Mouse (Mus musculus): Measurements from ENCODE around the gene Ino80. TPM values are rescaled to one million over a fixed set of nuclear protein-coding genes. Genes with fewer than 3 reads are reported as not detected.
A peak's percentile ranks its signal among the peaks of the same experiment; 100 is the strongest.

Ino80 gene
- polyA plus RNA-seq, 1 experiment from 2014 or later, result 4.2 TPM

DNA sequence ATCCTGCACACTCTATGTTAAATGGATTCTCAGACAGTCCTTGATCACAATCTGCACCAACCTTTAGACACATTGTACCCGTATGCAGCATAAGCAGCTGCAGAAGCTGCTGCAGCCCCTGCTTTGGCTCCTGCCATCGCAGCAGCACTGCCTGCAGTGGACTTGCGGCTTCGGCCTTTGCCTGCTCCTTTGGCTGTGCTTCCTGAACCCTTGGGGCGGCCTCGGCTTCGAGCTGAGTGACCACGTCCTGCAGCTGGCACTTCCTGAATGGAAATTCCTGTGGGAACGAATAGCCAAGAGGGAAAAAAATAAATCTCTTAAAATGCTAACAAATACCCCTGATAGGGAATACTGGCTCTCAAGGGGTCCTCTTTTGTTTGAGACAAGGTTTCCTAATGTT, 100.2 kb downstream of the Ino80 start:
- Histone ChIP-seq H3K9ac (replicated peaks) (no peak overlapping the region), H3K36me3 (peaks cover 89% of the 10 kb centered on the region)
- 90% methylated on average over 9 of the region's 9 CpGs for WGBS

DNA sequence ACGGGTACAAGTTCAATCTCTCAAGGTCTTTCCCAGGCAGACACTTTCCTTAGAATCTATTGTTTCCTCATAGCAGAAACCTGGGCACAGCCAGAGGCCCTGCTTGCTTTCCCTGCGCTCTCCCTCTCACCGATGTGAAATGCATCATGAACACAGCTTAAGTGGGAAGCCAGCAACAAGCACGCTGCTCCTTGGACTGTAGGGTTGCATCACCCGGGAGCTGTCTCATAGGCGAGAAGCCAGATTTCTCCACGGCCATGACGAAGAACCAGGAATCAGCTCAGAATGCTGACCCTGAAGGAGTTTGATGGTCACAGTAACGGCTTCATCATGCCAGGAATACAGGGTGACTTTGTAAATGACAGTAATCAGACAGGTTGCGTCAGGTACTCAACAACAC, 107.4 kb downstream of the Ino80 start:
- no peak for ATAC-seq
- Histone ChIP-seq H3K27ac (no peak overlapping the region), H3K4me2 (replicated peaks) (no peak overlapping the region), H3K4me1 (replicated peaks) (no peaks in the 10 kb centered on the region), H3K27me3 (no peaks in the 10 kb centered on the region), H3K9ac (replicated peaks) (no peak overlapping the region), H3K36me3 (peaks cover 69% of the 10 kb centered on the region), H3K9me3 (no peaks in the 10 kb centered on the region), H3K4me3 (replicated peaks) (no peak overlapping the region)
- 97% methylated on average over 10 of the region's 10 CpGs for WGBS

More for the DNA sequence above, 100.2 kb downstream of the Ino80 start:
- no peak for ATAC-seq
- Histone ChIP-seq H3K9me3 (no peaks in the 10 kb centered on the region), H3K4me1 (replicated peaks) (no peaks in the 10 kb centered on the region), H3K4me3 (replicated peaks) (no peak overlapping the region), H3K27me3 (no peaks in the 10 kb centered on the region), H3K27ac (no peak overlapping the region), H3K4me2 (replicated peaks) (no peak overlapping the region)

DNA sequence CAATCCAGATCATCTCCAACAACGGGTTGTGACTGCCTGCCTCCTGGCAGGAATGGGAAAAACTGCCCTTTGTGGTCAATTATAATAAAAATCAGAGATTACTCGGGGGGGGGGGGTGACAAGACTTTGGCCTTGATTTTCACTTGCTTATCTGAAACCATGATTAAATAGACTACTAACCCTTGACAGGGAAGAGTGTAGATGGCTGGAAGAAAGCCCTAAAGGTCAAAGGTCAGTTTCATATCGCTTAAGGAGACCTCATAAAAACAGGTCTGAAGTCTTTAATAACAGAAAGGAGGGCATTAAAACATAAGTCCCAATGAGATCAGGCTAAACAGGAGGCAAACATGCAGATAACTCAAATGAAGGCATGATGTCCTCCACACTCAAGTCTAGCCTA, 110.1 kb downstream of the Ino80 start:
- no peaks in the 10 kb centered on the region for H3K9me3 ChIP-seq
- WGBS, result 81% methylated on average over 3 of the region's 3 CpGs
- H3K4me3 ChIP-seq (replicated peaks), result no peak overlapping the region
- peaks cover 43% of the 10 kb centered on the region for H3K36me3 ChIP-seq
- no peaks in the 10 kb centered on the region for H3K4me1 ChIP-seq (replicated peaks)
- H3K27me3 ChIP-seq, result no peaks in the 10 kb centered on the region
- ATAC-seq, result no peak
- no peak overlapping the region for H3K4me2 ChIP-seq (replicated peaks)
- no peak overlapping the region for H3K27ac ChIP-seq
- no peak overlapping the region for H3K9ac ChIP-seq (replicated peaks)

DNA sequence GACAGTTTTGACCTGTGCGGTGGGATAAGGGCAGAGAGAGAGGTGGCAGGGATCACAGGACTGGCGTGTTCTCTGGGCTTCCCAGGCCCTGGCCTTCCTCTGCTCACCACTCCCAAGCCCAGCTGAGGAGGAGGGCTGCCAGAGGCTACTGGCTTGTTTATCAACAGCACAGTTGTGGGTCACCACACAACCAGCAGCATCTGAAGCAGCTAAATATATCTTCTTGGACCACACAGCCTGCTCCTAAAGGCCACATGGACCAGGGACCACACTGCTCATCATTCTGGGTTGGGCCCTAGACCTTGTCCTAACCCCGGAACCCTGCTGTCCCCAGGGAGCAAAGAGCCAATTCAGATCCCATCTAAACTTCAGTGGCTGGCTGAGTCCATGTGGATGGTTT, 112.5 kb downstream of the Ino80 start:
- no peaks in the 10 kb centered on the region for H3K4me1 ChIP-seq (replicated peaks)
- peaks cover 20% of the 10 kb centered on the region for H3K9me3 ChIP-seq
- H3K9ac ChIP-seq (replicated peaks), result no peak overlapping the region
- H3K4me2 ChIP-seq (replicated peaks), result no peak overlapping the region
- no peaks in the 10 kb centered on the region for H3K27me3 ChIP-seq
- no peak overlapping the region for H3K27ac ChIP-seq
- H3K4me3 ChIP-seq (replicated peaks), result no peak overlapping the region
- H3K36me3 ChIP-seq, result peaks cover 37% of the 10 kb centered on the region
- WGBS, result 86% methylated on average over 3 of the region's 3 CpGs
- ATAC-seq, result no peak

DNA sequence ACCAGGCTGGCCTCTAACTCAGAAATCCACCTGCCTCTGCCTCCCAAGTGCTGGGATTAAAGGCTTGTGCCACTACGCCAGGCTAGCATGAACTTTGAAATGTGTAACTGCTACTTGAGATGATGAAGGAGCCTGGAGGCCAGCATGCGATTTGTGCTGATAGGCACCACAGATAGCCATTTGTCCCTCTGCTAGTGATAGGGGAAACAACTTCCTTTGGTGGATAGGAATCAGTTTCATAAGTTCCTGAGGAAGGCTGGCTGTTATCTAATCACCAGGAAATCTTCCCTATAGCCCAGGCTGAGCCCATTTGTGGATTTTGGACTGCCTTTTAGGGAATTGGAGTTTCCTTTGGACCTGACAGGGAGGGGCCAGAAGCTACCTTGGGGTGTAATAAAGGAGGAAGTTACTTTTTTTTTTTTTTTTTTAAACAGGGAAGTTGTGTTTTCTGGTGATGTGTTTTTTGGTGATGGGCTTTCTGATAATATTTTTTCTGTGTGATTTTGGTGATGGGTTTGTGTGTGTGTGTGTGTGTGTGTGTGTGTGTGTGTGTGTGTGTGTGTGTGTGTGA, 117.7 kb downstream of the Ino80 start:
- no peaks in the 10 kb centered on the region for H3K27me3 ChIP-seq
- no peak overlapping the region for H3K9ac ChIP-seq (replicated peaks)
- WGBS, result 95% methylated on average over 2 of the region's 2 CpGs
- ATAC-seq, result no peak
- H3K4me2 ChIP-seq (replicated peaks), result no peak overlapping the region
- peaks cover 17% of the 10 kb centered on the region; the same call in 1 of the 2 replicates for H3K36me3 ChIP-seq
- no peak overlapping the region for H3K27ac ChIP-seq
- no peak overlapping the region for H3K4me3 ChIP-seq (replicated peaks)
- peaks cover 20% of the 10 kb centered on the region for H3K9me3 ChIP-seq
- H3K4me1 ChIP-seq (replicated peaks), result no peaks in the 10 kb centered on the region

DNA sequence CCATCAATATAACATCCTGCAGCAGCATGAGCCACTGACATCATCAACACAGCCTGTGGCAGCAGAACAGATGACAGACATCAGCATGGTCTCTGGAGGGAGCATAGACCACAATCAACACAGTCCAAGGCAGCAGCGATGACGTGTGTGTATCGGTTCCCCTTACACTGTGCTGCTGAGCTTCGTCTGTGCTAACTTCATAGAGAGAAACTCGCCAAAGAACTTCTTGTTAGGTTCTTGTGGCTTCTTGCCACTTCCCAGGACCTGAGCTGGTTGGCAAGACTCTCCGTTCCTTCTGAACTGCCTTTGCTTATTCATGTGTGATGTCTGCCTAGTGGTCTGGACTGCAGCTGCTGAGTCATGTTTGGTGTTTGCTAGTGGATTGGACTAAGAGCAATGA, 119.2 kb downstream of the Ino80 start:
- Histone ChIP-seq H3K36me3 (peaks cover 22% of the 10 kb centered on the region; the same call in 1 of the 2 replicates), H3K9ac (replicated peaks) (no peak overlapping the region), H3K4me3 (replicated peaks) (no peak overlapping the region), H3K4me2 (replicated peaks) (no peak overlapping the region), H3K4me1 (replicated peaks) (no peaks in the 10 kb centered on the region), H3K9me3 (peaks cover 20% of the 10 kb centered on the region), H3K27ac (no peak overlapping the region), H3K27me3 (peaks cover under 1% of the 10 kb centered on the region; the same call in 1 of the 2 replicates)
- 86% methylated on average over 6 of the region's 6 CpGs for WGBS
- no peak for ATAC-seq

DNA sequence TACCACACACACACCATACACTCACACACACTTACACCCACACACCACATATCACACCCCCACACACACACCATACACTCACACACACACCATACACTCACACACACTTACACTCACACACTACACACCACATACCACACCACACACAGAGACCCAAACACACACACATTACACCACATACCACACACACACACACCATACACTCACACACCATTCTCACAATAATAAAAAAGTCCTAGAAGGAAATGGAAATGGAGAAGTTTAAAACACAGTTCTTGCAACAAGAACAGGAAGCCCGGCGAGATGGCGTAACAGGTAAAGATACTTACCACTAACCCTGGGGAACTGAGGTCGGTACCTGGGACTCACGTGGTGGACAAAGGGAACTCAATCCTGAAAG, 120.7 kb downstream of the Ino80 start:
- 95% methylated on average over 5 of the region's 5 CpGs for WGBS
- no peak for ATAC-seq

DNA sequence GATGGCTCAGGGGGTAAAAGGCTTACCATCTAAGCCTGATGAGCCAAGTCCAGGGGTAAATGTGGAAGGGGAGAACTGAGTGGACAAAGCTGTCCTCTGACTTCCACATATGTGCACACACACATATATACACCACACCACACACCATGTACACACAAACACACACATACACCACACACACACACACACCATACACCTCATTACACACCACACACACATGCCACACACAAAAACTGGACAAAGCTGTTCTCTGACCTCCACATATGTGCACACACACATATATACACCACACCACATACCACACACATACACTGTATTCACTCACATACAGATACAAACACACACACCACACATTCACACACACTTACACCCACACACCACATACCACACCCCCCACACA, 121.2 kb downstream of the Ino80 start:
- H3K27ac ChIP-seq, result no peak overlapping the region
- 0 out of 2 replicates have a peak, but pooled peaks cover 2% of the 10 kb centered on the region for H3K4me1 ChIP-seq (replicated peaks)
- peaks cover 17% of the 10 kb centered on the region for H3K27me3 ChIP-seq
- peak; percentile 24; the same call in 1 of the 2 replicates for ATAC-seq
- no peak overlapping the region for H3K9ac ChIP-seq (replicated peaks)
- H3K4me2 ChIP-seq (replicated peaks), result no peak overlapping the region
- peaks cover 14% of the 10 kb centered on the region; the same call in 1 of the 2 replicates for H3K36me3 ChIP-seq
- H3K4me3 ChIP-seq (replicated peaks), result no peak overlapping the region
- H3K9me3 ChIP-seq, result peaks cover 11% of the 10 kb centered on the region

More for the DNA sequence above, 120.7 kb downstream of the Ino80 start:
- Histone ChIP-seq H3K4me2 (replicated peaks) (no peak overlapping the region), H3K4me3 (replicated peaks) (no peak overlapping the region), H3K4me1 (replicated peaks) (no peaks in the 10 kb centered on the region), H3K9me3 (peaks cover 16% of the 10 kb centered on the region), H3K9ac (replicated peaks) (no peak overlapping the region), H3K27me3 (peaks cover 12% of the 10 kb centered on the region), H3K27ac (no peak overlapping the region), H3K36me3 (peaks cover 19% of the 10 kb centered on the region; the same call in 1 of the 2 replicates)

DNA sequence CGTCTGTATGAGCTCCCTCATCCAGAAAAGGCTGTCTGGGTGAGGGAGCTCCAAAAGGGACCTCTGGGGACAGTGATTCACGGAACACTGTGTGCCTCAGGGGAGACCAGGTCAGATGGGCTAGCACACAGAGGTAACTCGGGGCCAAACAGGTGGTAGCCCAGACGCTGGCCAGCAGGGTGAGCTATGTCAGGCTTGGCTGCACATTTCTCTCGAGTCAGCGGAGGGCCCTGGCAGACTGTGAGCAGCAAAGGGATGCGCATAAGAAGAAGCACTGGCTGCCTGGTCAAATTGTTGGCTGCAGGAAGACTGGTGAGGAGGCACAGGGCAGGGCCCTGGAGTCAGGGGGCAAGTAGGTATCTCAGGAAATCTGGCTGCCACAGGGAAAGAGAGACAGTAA, 121.8 kb downstream of the Ino80 start:
- ATAC-seq, result no peak
- Histone ChIP-seq H3K4me2 (replicated peaks) (no peak overlapping the region), H3K9me3 (peaks cover 4% of the 10 kb centered on the region), H3K36me3 (peaks cover 7% of the 10 kb centered on the region; the same call in 1 of the 2 replicates), H3K4me1 (replicated peaks) (peaks cover 5% of the 10 kb centered on the region), H3K4me3 (replicated peaks) (no peak overlapping the region), H3K27ac (no peak overlapping the region), H3K27me3 (peaks cover 19% of the 10 kb centered on the region), H3K9ac (replicated peaks) (no peak overlapping the region)
- WGBS, result 21% methylated on average over 7 of the region's 7 CpGs

DNA sequence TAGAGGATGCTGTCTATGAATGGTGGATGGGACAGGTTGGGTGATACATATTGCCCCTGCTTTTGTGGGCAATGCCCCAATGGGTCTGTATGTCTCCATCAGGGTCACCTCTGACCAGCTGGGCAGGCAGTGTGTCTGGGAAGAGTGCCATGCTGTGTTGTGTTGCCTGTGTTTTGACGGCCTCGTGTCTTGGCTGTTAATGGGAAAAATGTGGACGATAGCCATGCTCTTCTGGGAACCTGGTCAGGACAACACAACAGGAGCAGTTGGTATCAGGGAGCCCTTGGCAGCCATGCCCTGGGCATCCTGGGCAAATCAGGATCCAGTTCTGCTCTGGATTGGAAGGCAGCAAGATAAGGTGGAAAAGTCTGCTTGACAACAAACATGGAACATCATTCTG, 122.4 kb downstream of the Ino80 start:
- Histone ChIP-seq H3K4me2 (replicated peaks) (no peak overlapping the region), H3K4me1 (replicated peaks) (peaks cover 9% of the 10 kb centered on the region), H3K4me3 (replicated peaks) (no peak overlapping the region), H3K36me3 (0 out of 2 replicates have a peak, but pooled peaks cover 5% of the 10 kb centered on the region), H3K27me3 (peaks cover 25% of the 10 kb centered on the region), H3K9me3 (no peaks in the 10 kb centered on the region), H3K9ac (replicated peaks) (no peak overlapping the region), H3K27ac (no peak overlapping the region)
- ATAC-seq, result no peak
- WGBS, result 97% methylated on average over 3 of the region's 3 CpGs

DNA sequence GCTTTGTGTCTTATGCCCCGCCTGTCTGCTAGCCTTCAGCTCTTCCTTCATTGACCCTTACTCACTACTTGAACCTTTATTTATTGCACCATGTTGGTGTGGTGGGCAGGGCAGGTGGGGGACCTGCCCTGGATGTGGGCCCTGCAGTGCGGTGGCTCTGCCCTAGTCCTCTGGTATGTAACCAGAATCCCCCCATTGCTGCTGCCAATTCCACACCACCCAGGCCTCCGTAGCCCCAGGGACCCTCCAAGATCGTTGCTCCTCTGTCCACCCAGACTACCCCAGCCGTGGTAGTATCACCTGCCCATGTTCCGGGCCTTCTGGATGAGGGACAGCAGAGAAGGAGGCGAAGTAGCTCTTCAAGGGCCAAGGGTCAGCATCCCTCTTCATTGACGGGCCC, 123.8 kb downstream of the Ino80 start:
- H3K4me1 ChIP-seq (replicated peaks), result peaks cover 9% of the 10 kb centered on the region

DNA sequence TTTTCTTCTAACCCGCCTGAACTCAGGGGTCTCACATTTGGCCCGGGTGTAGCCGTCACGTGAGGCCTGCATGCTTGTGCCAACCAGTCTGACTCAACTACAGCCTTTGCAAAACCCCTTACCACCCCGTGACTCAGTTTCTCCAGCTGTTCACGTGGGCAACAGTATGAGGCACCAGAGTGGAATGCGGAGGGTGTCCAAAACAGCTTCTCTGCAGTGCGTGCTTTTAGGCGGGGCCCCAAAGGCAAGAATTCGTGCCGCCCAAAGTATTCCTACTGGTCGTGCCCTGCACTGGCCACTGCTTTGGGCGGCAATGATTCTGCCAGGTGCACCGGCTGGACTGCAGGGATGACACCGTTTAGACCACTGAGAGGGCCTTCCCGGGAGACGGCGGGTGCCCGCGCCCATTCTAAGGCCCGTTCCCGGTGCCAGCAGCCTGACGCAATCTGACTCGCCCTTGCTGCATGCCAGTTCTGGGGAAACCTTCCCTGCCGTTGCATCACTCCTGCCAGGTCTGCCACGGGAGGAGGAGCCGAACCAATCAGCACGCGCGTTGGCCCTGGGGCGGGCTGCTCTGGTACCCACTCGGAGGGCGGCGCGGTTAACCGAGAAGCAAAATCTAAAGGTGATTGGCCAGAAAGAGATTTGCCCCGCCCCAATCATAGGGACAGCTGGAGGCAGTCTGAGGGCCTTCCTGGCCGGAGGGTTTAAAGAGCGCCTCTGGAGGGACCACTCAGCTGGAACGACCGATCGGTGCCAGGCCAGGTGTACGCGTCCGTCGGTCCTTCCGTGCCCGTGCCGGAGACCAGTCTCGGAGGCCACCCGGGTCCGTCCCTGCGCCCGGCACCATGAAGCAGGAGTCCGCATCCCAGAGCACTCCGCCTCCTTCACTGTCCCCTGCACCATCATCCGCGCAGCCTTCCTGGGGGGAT, 126.7 kb downstream of the Ino80 start, which contains the start of gene Chac1:
TSS of gene Chac1 (plus strand) at position 675 of the 932 bp plus-strand sequence.
- Histone ChIP-seq H3K9ac (replicated peaks) (peak within 1 kb of the TSS; percentile 66), H3K27ac (no peak within 1 kb of the TSS), H3K36me3 (0 out of 2 replicates have a peak, but pooled peaks cover 5% of the 10 kb centered on the region), H3K27me3 (peaks cover 34% of the 10 kb centered on the region), H3K4me1 (replicated peaks) (peaks cover 9% of the 10 kb centered on the region), H3K4me2 (replicated peaks) (peak within 1 kb of the TSS; percentile 78), H3K4me3 (replicated peaks) (peak within 1 kb of the TSS; percentile 51), H3K9me3 (no peaks in the 10 kb centered on the region)
- peak; percentile 97 for ATAC-seq
- WGBS, result 5% methylated on average over 58 of the region's 58 CpGs

More for the DNA sequence above, 123.8 kb downstream of the Ino80 start:
- 88% methylated on average over 8 of the region's 8 CpGs for WGBS
- Histone ChIP-seq H3K27ac (no peak overlapping the region), H3K9me3 (no peaks in the 10 kb centered on the region), H3K4me3 (replicated peaks) (no peak overlapping the region), H3K4me2 (replicated peaks) (no peak overlapping the region), H3K36me3 (0 out of 2 replicates have a peak, but pooled peaks cover 5% of the 10 kb centered on the region), H3K27me3 (peaks cover 33% of the 10 kb centered on the region), H3K9ac (replicated peaks) (no peak overlapping the region)
- ATAC-seq, result no peak

Measured in midbrain, embryonic 13.5 days (tissue).